Mouse (Mus musculus): ENCODE data around the gene Srsy.
"Not testable (repeated sequence)": the region's sequence is repeated elsewhere in the genome, so short reads cannot be mapped to it uniquely, and the experiment has no call there.

The Srsy gene

GRCm38 (mm10) chrY:17937230-17937629 is at the start of gene Srsy:
TSS of gene Srsy (minus strand) at chrY:17937330.
- not testable (repeated sequence) for DNase-seq (ENCODE audit: low read depth)
